Mouse (Mus musculus): ENCODE measurements around the gene Kcnj3. TPM values are rescaled to one million over a fixed set of nuclear protein-coding genes. Genes with fewer than 3 reads are reported as not detected.

The Kcnj3 gene
- total RNA-seq, 1 experiment: 5.1 TPM

DNA sequence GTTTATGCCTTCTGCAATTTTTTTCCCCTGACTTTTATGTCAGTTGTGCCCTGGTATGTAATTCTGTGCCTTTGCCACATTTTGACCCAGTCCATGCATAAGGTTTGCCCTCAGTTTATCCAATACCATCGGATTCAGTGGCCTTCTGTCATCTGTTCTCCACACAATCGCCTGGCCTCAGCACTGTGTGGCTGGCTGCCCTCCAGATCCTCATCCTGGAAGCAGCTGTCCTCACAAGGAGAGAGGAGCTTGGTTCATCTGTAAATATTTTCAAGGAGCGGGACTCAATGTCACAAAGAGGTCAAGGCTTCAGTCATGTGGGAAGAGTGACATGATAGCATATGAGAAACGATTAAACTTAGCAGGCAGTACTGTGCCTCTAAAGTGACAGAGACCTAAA is 3.7 kb upstream of the Kcnj3 start:
- TF ChIP-seq ZNF384 (IDR thresholded peaks at IDR 0.05; ENCODE audit: low read depth, low read length) (no peak), HCFC1 (IDR thresholded peaks at IDR 0.05; ENCODE audit: borderline replicate concordance, insufficient read depth, low read length) (no peak), MAFK (IDR thresholded peaks at IDR 0.05; ENCODE audit: insufficient read depth, low read depth, low read length) (no peak), ZC3H11A (IDR thresholded peaks at IDR 0.05; ENCODE audit: borderline replicate concordance, low read depth, low read length) (no peak), CHD2 (IDR thresholded peaks at IDR 0.05; ENCODE audit: low read depth, low read length) (no peak)
- Histone ChIP-seq H3K9me3 (ENCODE audit: control insufficient read depth, insufficient read depth, low read depth, low read length) (no peaks in the 10 kb centered on the region), H3K36me3 (ENCODE audit: control insufficient read depth, insufficient read depth, low read length, poor library complexity, severe bottlenecking) (no peaks in the 10 kb centered on the region), H3K9ac (ENCODE audit: insufficient read depth, low read depth, low read length, poor library complexity, severe bottlenecking) (no peak overlapping the region), H3K27ac (ENCODE audit: insufficient read depth, low read depth, low read length, poor library complexity, severe bottlenecking) (no peak overlapping the region), H3K4me3 (ENCODE audit: insufficient read depth in 1 of 2, low read depth in 1 of 2, low read length in 2 of 2, poor library complexity in 1 of 2, severe bottlenecking in 1 of 2) (no peak overlapping the region), H3K4me1 (ENCODE audit: control insufficient read depth in 2 of 2, insufficient read depth in 2 of 2, low read length in 2 of 2, poor library complexity in 1 of 2) (peaks cover 0 to 1% of the 10 kb centered on the region in 2 experiments; a peak in 1 of 4 replicates)
- DNase-seq (ENCODE audit: low read depth, low spot score): no peak
- in situ Hi-C loops (cut with MboI; ENCODE audit: low sequenced_read_pairs in 2 of 2, unreplicated experiment in 2 of 2): no loop called here

DNA sequence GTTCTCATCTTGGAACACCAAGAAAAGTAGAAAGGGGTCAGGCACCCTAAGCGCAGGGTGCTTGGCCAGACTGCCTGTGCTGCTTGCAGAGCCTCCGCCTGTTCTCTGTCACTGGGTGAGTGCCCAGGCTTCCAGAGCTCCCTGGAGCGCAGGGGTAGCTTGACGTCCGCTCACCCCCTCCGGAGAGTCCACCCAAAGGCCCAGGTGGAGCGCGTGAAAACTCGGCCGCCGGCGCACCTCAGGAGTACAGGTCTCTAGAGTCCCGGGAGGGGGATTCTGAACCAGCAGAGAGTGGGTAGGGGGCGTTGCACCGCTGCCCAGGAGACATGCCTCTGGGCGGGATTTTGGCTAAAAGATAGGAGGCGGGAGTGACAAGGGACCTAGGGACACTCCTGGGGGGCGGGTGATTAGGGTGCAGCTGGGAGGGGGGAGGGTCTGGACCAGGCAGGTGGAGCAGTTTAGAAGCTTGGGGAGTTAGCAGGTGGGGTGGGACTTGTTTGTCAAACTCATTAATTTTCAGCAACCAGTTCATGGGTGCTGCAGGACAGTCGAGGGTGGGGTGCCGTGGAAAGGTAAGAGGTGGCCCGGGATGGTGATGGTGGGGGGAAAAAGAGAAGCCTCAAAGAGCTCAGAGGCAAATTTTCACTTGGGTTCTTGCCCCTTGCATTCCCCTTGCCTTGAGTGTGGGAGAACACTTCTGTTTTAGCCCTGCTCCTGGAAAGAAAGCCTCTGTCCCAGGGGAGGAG is 664 bp downstream of the Kcnj3 start:
- TF ChIP-seq ZNF384 (IDR thresholded peaks at IDR 0.05; ENCODE audit: low read depth, low read length) (no peak), ZC3H11A (IDR thresholded peaks at IDR 0.05; ENCODE audit: borderline replicate concordance, low read depth, low read length) (no peak), CHD2 (IDR thresholded peaks at IDR 0.05; ENCODE audit: low read depth, low read length) (no peak), MAFK (IDR thresholded peaks at IDR 0.05; ENCODE audit: insufficient read depth, low read depth, low read length) (no peak)
- peaks cover 0 to 3% of the 10 kb centered on the region in 2 experiments; a peak in 1 of 4 replicates for H3K4me1 ChIP-seq (ENCODE audit: control insufficient read depth in 2 of 2, insufficient read depth in 2 of 2, low read length in 2 of 2, poor library complexity in 1 of 2)
- in situ Hi-C loops (cut with MboI; ENCODE audit: low sequenced_read_pairs in 2 of 2, unreplicated experiment in 2 of 2): no loop called here
- no peak for DNase-seq (ENCODE audit: low read depth, low spot score)
- no peaks in the 10 kb centered on the region for H3K9me3 ChIP-seq (ENCODE audit: control insufficient read depth, insufficient read depth, low read depth, low read length)
- H3K9ac ChIP-seq (ENCODE audit: insufficient read depth, low read depth, low read length, poor library complexity, severe bottlenecking): no peak overlapping the region
- peak overlapping the region; percentile 63 to 67 for H3K4me3 ChIP-seq (ENCODE audit: insufficient read depth in 1 of 2, low read depth in 1 of 2, low read length in 2 of 2, poor library complexity in 1 of 2, severe bottlenecking in 1 of 2)
- H3K27ac ChIP-seq (ENCODE audit: insufficient read depth, low read depth, low read length, poor library complexity, severe bottlenecking): no peak overlapping the region
- H3K36me3 ChIP-seq (ENCODE audit: control insufficient read depth, insufficient read depth, low read length, poor library complexity, severe bottlenecking): no peaks in the 10 kb centered on the region

DNA sequence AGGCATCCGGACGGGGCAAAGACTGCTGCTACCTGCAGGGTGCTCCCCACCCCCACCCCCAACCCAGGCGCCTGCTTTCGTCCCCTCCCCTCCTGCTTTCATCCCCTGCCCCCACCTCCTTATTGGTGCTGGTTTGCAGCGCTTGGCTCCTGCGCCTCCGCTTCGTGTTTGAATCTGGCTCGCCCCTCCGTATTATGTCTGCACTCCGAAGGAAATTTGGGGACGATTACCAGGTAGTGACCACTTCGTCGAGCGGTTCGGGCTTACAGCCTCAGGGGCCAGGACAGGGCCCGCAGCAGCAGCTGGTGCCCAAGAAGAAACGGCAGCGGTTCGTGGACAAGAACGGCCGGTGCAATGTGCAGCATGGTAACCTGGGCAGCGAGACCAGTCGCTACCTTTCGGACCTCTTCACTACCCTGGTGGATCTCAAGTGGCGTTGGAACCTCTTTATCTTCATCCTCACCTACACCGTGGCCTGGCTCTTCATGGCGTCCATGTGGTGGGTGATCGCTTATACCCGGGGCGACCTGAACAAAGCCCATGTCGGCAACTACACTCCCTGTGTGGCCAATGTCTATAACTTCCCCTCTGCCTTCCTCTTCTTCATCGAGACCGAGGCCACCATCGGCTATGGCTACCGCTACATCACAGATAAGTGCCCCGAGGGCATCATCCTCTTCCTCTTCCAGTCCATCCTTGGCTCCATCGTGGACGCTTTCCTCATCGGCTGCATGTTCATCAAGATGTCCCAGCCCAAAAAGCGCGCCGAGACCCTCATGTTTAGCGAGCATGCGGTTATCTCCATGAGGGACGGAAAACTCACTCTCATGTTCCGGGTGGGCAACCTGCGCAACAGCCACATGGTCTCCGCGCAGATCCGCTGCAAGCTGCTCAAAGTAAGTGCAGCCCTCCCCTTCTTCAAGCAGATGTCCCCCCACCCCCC is 1.5 kb downstream of the Kcnj3 start:
- H3K27ac ChIP-seq (ENCODE audit: insufficient read depth, low read depth, low read length, poor library complexity, severe bottlenecking): no peak overlapping the region
- H3K9ac ChIP-seq (ENCODE audit: insufficient read depth, low read depth, low read length, poor library complexity, severe bottlenecking): peak overlapping the region; percentile 54; the same call in 1 of the 2 replicates
- no peaks in the 10 kb centered on the region for H3K36me3 ChIP-seq (ENCODE audit: control insufficient read depth, insufficient read depth, low read length, poor library complexity, severe bottlenecking)
- peaks cover 0 to 3% of the 10 kb centered on the region in 2 experiments; a peak in 1 of 4 replicates for H3K4me1 ChIP-seq (ENCODE audit: control insufficient read depth in 2 of 2, insufficient read depth in 2 of 2, low read length in 2 of 2, poor library complexity in 1 of 2)
- no peaks in the 10 kb centered on the region for H3K9me3 ChIP-seq (ENCODE audit: control insufficient read depth, insufficient read depth, low read depth, low read length)
- H3K4me3 ChIP-seq (ENCODE audit: insufficient read depth in 1 of 2, low read depth in 1 of 2, low read length in 2 of 2, poor library complexity in 1 of 2, severe bottlenecking in 1 of 2): peak overlapping the region; percentile 63 to 67
- DNase-seq (ENCODE audit: low read depth, low spot score): no peak
- TF ChIP-seq ZNF384 (IDR thresholded peaks at IDR 0.05; ENCODE audit: low read depth, low read length) (no peak), HCFC1 (IDR thresholded peaks at IDR 0.05; ENCODE audit: borderline replicate concordance, insufficient read depth, low read length) (no peak)
- in situ Hi-C loops (cut with MboI; ENCODE audit: low sequenced_read_pairs in 2 of 2, unreplicated experiment in 2 of 2): no loop called here

DNA sequence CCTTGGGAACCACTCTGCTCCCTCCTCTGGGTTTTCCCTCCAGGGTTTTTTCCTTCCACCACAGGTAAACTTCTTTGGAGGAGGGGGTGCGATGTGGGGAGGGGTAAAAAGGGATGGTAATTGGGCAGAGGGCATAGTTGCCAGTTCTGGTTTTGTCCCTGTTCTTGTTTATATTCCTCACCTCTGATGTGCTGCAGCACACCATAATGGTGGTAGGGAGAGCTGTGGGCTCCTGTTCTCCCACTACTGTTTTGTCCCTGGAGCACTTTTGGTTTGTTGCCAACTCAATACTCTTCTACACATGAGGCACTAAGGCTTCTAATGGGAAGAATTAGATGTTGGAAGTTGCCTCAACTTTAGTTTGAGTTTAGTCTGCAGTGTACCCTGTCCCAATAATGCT is 2.2 kb downstream of the Kcnj3 start:
- Histone ChIP-seq H3K9ac (ENCODE audit: insufficient read depth, low read depth, low read length, poor library complexity, severe bottlenecking) (no peak overlapping the region), H3K27ac (ENCODE audit: insufficient read depth, low read depth, low read length, poor library complexity, severe bottlenecking) (no peak overlapping the region), H3K36me3 (ENCODE audit: control insufficient read depth, insufficient read depth, low read length, poor library complexity, severe bottlenecking) (no peaks in the 10 kb centered on the region), H3K4me3 (ENCODE audit: insufficient read depth in 1 of 2, low read depth in 1 of 2, low read length in 2 of 2, poor library complexity in 1 of 2, severe bottlenecking in 1 of 2) (peak overlapping the region; percentile 63 to 67), H3K9me3 (ENCODE audit: control insufficient read depth, insufficient read depth, low read depth, low read length) (no peaks in the 10 kb centered on the region), H3K4me1 (ENCODE audit: control insufficient read depth in 2 of 2, insufficient read depth in 2 of 2, low read length in 2 of 2, poor library complexity in 1 of 2) (peaks cover 0 to 3% of the 10 kb centered on the region in 2 experiments; a peak in 1 of 4 replicates)
- in situ Hi-C loops (cut with MboI; ENCODE audit: low sequenced_read_pairs in 2 of 2, unreplicated experiment in 2 of 2): no loop called here
- no peak for DNase-seq (ENCODE audit: low read depth, low spot score)
- no peak for TF ChIP-seq ZNF384 (IDR thresholded peaks at IDR 0.05; ENCODE audit: low read depth, low read length)
- no peak for TF ChIP-seq CHD2 (IDR thresholded peaks at IDR 0.05; ENCODE audit: low read depth, low read length)
- TF ChIP-seq HCFC1 (IDR thresholded peaks at IDR 0.05; ENCODE audit: borderline replicate concordance, insufficient read depth, low read length): no peak
- no peak for TF ChIP-seq ZC3H11A (IDR thresholded peaks at IDR 0.05; ENCODE audit: borderline replicate concordance, low read depth, low read length)
- no peak for TF ChIP-seq MAFK (IDR thresholded peaks at IDR 0.05; ENCODE audit: insufficient read depth, low read depth, low read length)

All from ES-E14 (cell line).